Mouse (Mus musculus): ENCODE measurements around the gene Sntg2. TPM values are rescaled to one million over a fixed set of nuclear protein-coding genes. Genes with fewer than 3 reads are reported as not detected.

Sntg2 gene
- polyA plus RNA-seq, 1 experiment, result not detected

GRCm38 (mm10) chr12:30234940-30235339 is 138.2 kb downstream of the Sntg2 start:
- H3K27me3 ChIP-seq (ENCODE audit: control insufficient read depth), result no peaks in the 10 kb centered on the region
- no peaks in the 10 kb centered on the region for H3K4me1 ChIP-seq (ENCODE audit: control insufficient read depth)
- no peaks in the 10 kb centered on the region; the same call in 1 of the 2 replicates for H3K9me3 ChIP-seq (ENCODE audit: control insufficient read depth, low read length)
- H3K4me3 ChIP-seq (replicated peaks), result no peak overlapping the region
- H3K36me3 ChIP-seq (ENCODE audit: control insufficient read depth), result no peaks in the 10 kb centered on the region
- TF ChIP-seq TAL1 (IDR thresholded peaks at IDR 0.05; ENCODE audit: low read length) (no peak), GATA1 (IDR thresholded peaks at IDR 0.05; ENCODE audit: low read length) (no peak)

- no peak overlapping the region for H3K4me3 ChIP-seq (replicated peaks)
- no peak for TF ChIP-seq GATA1 (IDR thresholded peaks at IDR 0.05; ENCODE audit: low read length)
- no peak for TF ChIP-seq TAL1 (IDR thresholded peaks at IDR 0.05; ENCODE audit: low read length)
- H3K9me3 ChIP-seq (ENCODE audit: control insufficient read depth, low read length), result no peaks in the 10 kb centered on the region; the same call in 1 of the 2 replicates
- no peaks in the 10 kb centered on the region for H3K36me3 ChIP-seq (ENCODE audit: control insufficient read depth)
- no peaks in the 10 kb centered on the region for H3K4me1 ChIP-seq (ENCODE audit: control insufficient read depth)
- H3K27me3 ChIP-seq (ENCODE audit: control insufficient read depth), result no peaks in the 10 kb centered on the region
Observed at GRCm38 (mm10) chr12:30228004-30228403, 145.2 kb downstream of the Sntg2 start.

DNA sequence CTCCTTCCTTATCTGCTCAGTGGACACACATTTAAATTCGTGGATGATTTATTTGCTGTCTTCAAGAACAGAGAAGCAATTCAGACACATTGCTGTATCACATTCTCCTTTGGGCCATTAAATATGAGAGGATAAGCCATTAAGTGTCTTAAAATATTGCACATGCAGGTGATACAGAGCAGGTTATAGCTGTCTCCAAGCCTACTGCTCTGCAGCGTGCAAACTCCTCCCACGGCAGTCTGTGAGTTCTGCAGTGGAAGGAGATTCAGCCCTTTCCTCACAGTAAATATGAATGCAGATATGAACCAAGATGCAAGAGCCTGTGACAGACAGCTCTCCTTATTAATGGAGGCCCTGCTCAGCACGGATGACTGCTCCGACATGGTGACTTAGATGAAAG is 146.9 kb downstream of the Sntg2 start:
- TF ChIP-seq TAL1 (IDR thresholded peaks at IDR 0.05; ENCODE audit: low read length) (no peak), GATA1 (IDR thresholded peaks at IDR 0.05; ENCODE audit: low read length) (no peak)
- Histone ChIP-seq H3K9me3 (ENCODE audit: control insufficient read depth, low read length) (no peaks in the 10 kb centered on the region; the same call in 1 of the 2 replicates), H3K4me3 (replicated peaks) (no peak overlapping the region), H3K27me3 (ENCODE audit: control insufficient read depth) (no peaks in the 10 kb centered on the region), H3K4me1 (ENCODE audit: control insufficient read depth) (no peaks in the 10 kb centered on the region), H3K36me3 (ENCODE audit: control insufficient read depth) (no peaks in the 10 kb centered on the region)

GRCm38 (mm10) chr12:30216762-30217441 is 156.3 kb downstream of the Sntg2 start:
- TF ChIP-seq TAL1 (IDR thresholded peaks at IDR 0.05; ENCODE audit: low read length) (no peak), GATA1 (IDR thresholded peaks at IDR 0.05; ENCODE audit: low read length) (no peak)
- Histone ChIP-seq H3K27me3 (ENCODE audit: control insufficient read depth) (no peaks in the 10 kb centered on the region), H3K9me3 (ENCODE audit: control insufficient read depth, low read length) (no peaks in the 10 kb centered on the region), H3K4me3 (replicated peaks) (no peak overlapping the region), H3K36me3 (ENCODE audit: control insufficient read depth) (no peaks in the 10 kb centered on the region), H3K4me1 (ENCODE audit: control insufficient read depth) (no peaks in the 10 kb centered on the region)

DNA sequence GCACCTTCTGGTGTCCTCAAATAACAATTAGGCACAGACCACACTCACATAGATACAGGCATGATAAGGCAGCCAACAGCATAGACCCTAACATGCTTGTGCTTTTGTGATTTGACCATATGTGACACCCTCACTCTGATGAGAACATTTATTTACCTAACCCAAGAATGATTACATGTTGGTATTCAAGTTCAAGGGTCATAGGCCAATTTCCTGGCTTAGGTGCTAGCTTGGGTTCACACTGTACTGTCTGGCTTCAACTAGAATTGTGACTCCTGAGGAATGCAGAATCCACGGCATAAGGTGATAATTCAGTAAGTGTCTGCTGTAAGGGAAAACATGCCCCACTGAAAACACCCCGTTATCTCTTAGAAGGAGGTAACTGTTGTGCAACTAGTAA is 158.4 kb downstream of the Sntg2 start:
- H3K36me3 ChIP-seq (ENCODE audit: control insufficient read depth), result no peaks in the 10 kb centered on the region

DNA sequence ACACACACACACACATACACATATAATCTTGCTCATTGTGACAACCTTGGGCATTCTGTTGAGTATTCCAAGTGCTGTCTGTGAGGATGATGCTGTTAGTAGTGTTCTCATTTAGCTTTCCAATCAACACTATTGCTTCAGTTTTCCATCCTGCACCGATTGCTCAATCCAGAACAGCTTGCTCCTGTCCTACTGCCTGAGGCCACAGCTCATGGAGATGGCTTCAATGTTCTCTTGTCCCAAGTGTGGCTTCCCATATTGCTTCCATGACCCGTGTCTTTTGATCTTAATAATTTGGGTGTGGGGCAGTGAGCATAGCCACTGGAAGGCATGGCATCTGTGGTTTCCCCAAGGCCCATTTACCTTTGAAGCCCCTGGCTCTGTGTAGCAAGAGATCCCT is 162.8 kb downstream of the Sntg2 start:
- Histone ChIP-seq H3K27me3 (ENCODE audit: control insufficient read depth) (no peaks in the 10 kb centered on the region), H3K36me3 (ENCODE audit: control insufficient read depth) (no peaks in the 10 kb centered on the region), H3K4me1 (ENCODE audit: control insufficient read depth) (no peaks in the 10 kb centered on the region), H3K4me3 (replicated peaks) (no peak overlapping the region), H3K9me3 (ENCODE audit: control insufficient read depth, low read length) (no peaks in the 10 kb centered on the region)
- TF ChIP-seq GATA1 (IDR thresholded peaks at IDR 0.05; ENCODE audit: low read length) (no peak), TAL1 (IDR thresholded peaks at IDR 0.05; ENCODE audit: low read length) (no peak)

More for the DNA sequence above, 158.4 kb downstream of the Sntg2 start:
- Histone ChIP-seq H3K4me1 (ENCODE audit: control insufficient read depth) (no peaks in the 10 kb centered on the region), H3K9me3 (ENCODE audit: control insufficient read depth, low read length) (no peaks in the 10 kb centered on the region), H3K27me3 (ENCODE audit: control insufficient read depth) (no peaks in the 10 kb centered on the region), H3K4me3 (replicated peaks) (no peak overlapping the region)
- TF ChIP-seq TAL1 (IDR thresholded peaks at IDR 0.05; ENCODE audit: low read length) (no peak), GATA1 (IDR thresholded peaks at IDR 0.05; ENCODE audit: low read length) (no peak)

GRCm38 (mm10) chr12:30208527-30208926 is 164.6 kb downstream of the Sntg2 start:
- Histone ChIP-seq H3K4me3 (replicated peaks) (no peak overlapping the region), H3K4me1 (ENCODE audit: control insufficient read depth) (no peaks in the 10 kb centered on the region), H3K27me3 (ENCODE audit: control insufficient read depth) (no peaks in the 10 kb centered on the region), H3K9me3 (ENCODE audit: control insufficient read depth, low read length) (no peaks in the 10 kb centered on the region), H3K36me3 (ENCODE audit: control insufficient read depth) (no peaks in the 10 kb centered on the region)
- TF ChIP-seq GATA1 (IDR thresholded peaks at IDR 0.05; ENCODE audit: low read length), result no peak

DNA sequence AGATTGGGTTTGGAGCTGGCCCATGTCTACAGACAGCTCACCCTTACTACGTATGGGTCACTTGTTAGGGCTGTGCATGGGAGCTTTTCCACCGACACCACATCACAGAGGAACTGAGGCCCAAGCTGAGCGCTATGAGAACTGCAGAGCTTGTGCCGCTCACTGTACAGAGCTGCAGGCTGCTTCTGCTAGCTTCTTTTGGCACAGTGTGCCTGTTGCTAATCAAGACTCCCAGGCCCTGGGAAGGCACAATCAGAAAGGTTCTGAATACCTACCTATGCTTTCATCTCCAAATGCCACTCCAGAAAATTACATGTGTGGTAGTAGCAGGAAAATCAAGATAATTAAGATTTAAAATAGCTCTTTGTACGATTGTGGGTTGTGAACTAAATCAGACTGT is 165.1 kb downstream of the Sntg2 start:
- H3K4me1 ChIP-seq (ENCODE audit: control insufficient read depth), result no peaks in the 10 kb centered on the region
- TF ChIP-seq GATA1 (IDR thresholded peaks at IDR 0.05; ENCODE audit: low read length) (no peak), TAL1 (IDR thresholded peaks at IDR 0.05; ENCODE audit: low read length) (no peak)
- no peaks in the 10 kb centered on the region for H3K27me3 ChIP-seq (ENCODE audit: control insufficient read depth)
- H3K36me3 ChIP-seq (ENCODE audit: control insufficient read depth), result no peaks in the 10 kb centered on the region
- H3K9me3 ChIP-seq (ENCODE audit: control insufficient read depth, low read length), result no peaks in the 10 kb centered on the region
- H3K4me3 ChIP-seq (replicated peaks), result no peak overlapping the region

DNA sequence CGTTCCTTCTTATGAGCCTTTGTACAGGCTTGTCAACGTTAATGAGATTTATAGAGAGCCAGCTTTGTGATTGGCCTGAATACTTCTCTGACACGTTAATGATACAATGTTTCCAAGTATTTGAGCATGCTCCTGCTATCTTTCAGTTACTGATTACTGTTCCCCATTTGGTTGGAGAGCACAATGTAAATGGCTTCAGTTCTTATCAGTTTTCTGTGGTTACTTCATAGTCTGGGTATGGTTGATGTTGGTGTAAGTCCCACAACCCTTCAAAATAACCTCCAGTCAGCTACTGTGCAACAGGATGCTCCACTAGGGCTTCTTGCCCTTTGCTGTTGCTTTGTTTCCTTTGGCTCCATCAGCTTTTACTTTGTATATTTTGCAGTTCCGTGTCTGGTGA is 168.7 kb downstream of the Sntg2 start:
- no peak for TF ChIP-seq GATA1 (IDR thresholded peaks at IDR 0.05; ENCODE audit: low read length)
- TF ChIP-seq TAL1 (IDR thresholded peaks at IDR 0.05; ENCODE audit: low read length), result no peak
- Histone ChIP-seq H3K4me3 (replicated peaks) (no peak overlapping the region), H3K36me3 (ENCODE audit: control insufficient read depth) (no peaks in the 10 kb centered on the region), H3K4me1 (ENCODE audit: control insufficient read depth) (no peaks in the 10 kb centered on the region), H3K9me3 (ENCODE audit: control insufficient read depth, low read length) (no peaks in the 10 kb centered on the region), H3K27me3 (ENCODE audit: control insufficient read depth) (no peaks in the 10 kb centered on the region)

- no peak for TF ChIP-seq TAL1 (IDR thresholded peaks at IDR 0.05; ENCODE audit: low read length)
- TF ChIP-seq GATA1 (IDR thresholded peaks at IDR 0.05; ENCODE audit: low read length), result no peak
- H3K4me1 ChIP-seq (ENCODE audit: control insufficient read depth), result no peaks in the 10 kb centered on the region
- no peak overlapping the region for H3K4me3 ChIP-seq (replicated peaks)
- no peaks in the 10 kb centered on the region for H3K27me3 ChIP-seq (ENCODE audit: control insufficient read depth)
- H3K9me3 ChIP-seq (ENCODE audit: control insufficient read depth, low read length), result no peaks in the 10 kb centered on the region
- no peaks in the 10 kb centered on the region for H3K36me3 ChIP-seq (ENCODE audit: control insufficient read depth)
Observed at GRCm38 (mm10) chr12:30202763-30203162, 170.4 kb downstream of the Sntg2 start.
